Mouse (Mus musculus) heart, embryonic 13.5 days (tissue): ENCODE results near the gene Kifc1. TPM values are rescaled to one million over a fixed set of nuclear protein-coding genes. Genes with fewer than 3 reads are reported as not detected.
"Not testable (repeated sequence)": the region's sequence is repeated elsewhere in the genome, so short reads cannot be mapped to it uniquely, and the experiment has no call there.

ENCODE experiments used
- ATAC-seq: fragments of 200-750 bp; cut with Nextera tagmentation; 2 replicates; pipeline ENCODE4 v1.8.0; 2017; ENCODE audit warnings: moderate TSS enrichment; ENCODE audit not compliant: insufficient number of reproducible peaks, low FRiP score, low TSS enrichment; ENCODE audit errors: extremely low read depth
- H3K27ac ChIP-seq: fragments of 300-500 bp; sonication (generic); replicated peaks from 2 replicates; pipeline ENCODE4 v1.5.1; 2015; ENCODE audit warnings: moderate library complexity, mild to moderate bottlenecking, inconsistent platforms
- H3K27me3 ChIP-seq: fragments of 300-500 bp; sonication (generic); replicated peaks from 2 replicates; pipeline ENCODE4 v1.6.1; 2015; ENCODE audit warnings: mild to moderate bottlenecking, inconsistent platforms
- H3K36me3 ChIP-seq: fragments of 300-500 bp; sonication (generic); 2 replicates; pipeline ENCODE4 v1.6.1; 2015; ENCODE audit warnings: mild to moderate bottlenecking, inconsistent platforms
- H3K4me1 ChIP-seq: fragments of 300-500 bp; sonication (generic); 2 replicates; pipeline ENCODE4 v1.6.1; 2015; ENCODE audit warnings: inconsistent platforms
- H3K4me2 ChIP-seq: fragments of 300-500 bp; sonication (generic); 2 replicates; pipeline ENCODE4 v1.6.1; 2015; ENCODE audit warnings: inconsistent platforms, mild to moderate bottlenecking, moderate library complexity
- H3K4me3 ChIP-seq: fragments of 300-500 bp; sonication (generic); 2 replicates; pipeline ENCODE4 v1.5.1; 2015; ENCODE audit warnings: moderate library complexity, mild to moderate bottlenecking, inconsistent platforms
- H3K9ac ChIP-seq: fragments of 300-500 bp; sonication (generic); 2 replicates; pipeline ENCODE4 v1.6.1; 2015; ENCODE audit warnings: inconsistent platforms, mild to moderate bottlenecking, moderate library complexity
- H3K9me3 ChIP-seq: fragments of 300-500 bp; sonication (generic); 2 replicates; pipeline ENCODE4 v1.6.1; 2016; ENCODE audit warnings: inconsistent platforms
- WGBS: fragments of 180-500 bp; shearing (Covaris S2); methylation state at CpG from one replicate; pipeline ENCODE4 v1.1.7; 2015; ENCODE audit warnings: mixed read lengths; 5-methylcytosine and 5-hydroxymethylcytosine counted together
- polyA plus RNA-seq: library from polyadenylated mRNA; unstranded; fragments of >200 nt; fragmentation: Nextera tagmentation; extraction: Ambion mirVana; gene quantifications from 2 replicates; pipeline ENCODE4 v1.2.1, GENCODE M21; 2015

The Kifc1 gene
- polyA plus RNA-seq, 1 experiment from 2014 or later = 5.4 TPM

DNA sequence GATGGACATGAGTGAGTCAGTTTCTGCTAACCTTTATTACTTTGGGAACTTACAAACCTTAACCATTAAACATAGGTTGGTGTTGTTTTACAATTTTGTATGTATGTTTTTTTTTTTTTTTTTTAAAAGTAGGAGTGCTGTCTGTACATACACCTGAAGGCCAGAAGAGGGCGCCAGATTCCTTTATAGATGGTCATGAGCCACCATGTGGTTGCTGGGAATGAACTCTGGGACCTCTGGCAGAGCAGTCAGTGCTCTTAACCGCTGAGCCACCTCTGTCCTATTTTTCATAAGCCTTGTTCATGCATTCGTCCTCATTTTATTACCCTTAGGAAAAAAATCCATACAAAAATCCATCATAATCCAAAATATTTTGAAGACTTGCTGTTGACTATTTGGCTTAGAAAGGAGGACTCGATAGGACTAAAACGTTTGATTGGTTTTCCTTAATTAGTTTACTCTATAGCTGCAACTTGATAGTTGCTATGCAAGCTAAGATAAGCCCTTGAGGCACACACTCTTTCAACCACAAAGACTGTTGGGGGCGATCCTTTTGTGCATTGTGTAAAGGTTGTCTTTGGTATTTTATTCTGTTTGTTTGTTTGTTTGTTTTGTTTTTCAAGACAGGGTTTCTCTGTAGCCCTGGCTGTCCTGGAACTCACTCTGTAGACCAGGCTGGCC is 6.8 kb upstream of the Kifc1 start:
- no peaks in the 10 kb centered on the region for H3K9me3 ChIP-seq
- no peak overlapping the region for H3K9ac ChIP-seq
- H3K4me2 ChIP-seq = no peak overlapping the region
- H3K27me3 ChIP-seq = no peaks in the 10 kb centered on the region
- WGBS = 42% methylated on average over 6 of the region's 6 CpGs
- no peak overlapping the region for H3K4me3 ChIP-seq
- H3K36me3 ChIP-seq = no peaks in the 10 kb centered on the region
- ATAC-seq = no peak
- H3K4me1 ChIP-seq = peaks cover 8% of the 10 kb centered on the region
- no peak overlapping the region for H3K27ac ChIP-seq

DNA sequence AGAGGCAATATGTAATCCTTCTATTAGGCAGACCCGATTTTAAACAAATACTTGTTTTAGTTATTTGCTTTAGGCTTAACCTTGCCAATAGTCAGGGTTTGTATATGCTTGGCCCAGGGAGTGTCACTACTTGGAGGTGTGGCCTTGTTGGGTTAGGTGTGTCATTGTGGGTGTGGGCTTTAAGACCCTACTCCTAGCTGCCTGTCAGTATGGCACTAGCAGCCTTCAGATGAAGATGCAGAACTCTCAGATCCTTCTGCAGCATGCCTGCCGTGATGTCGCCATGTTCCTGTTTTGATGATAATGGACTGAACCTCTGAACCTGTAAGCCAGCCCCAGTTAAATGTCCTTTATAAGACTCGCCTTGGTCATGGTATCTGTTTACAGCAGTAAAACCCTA is 2.5 kb upstream of the Kifc1 start:
- Histone ChIP-seq H3K9ac (0 out of 2 replicates have a peak overlapping the region, but pooled peaks have one; percentile 7), H3K4me1 (peaks cover 15% of the 10 kb centered on the region)
- H3K27me3 ChIP-seq, H3K4me2 ChIP-seq, H3K4me3 ChIP-seq, H3K27ac ChIP-seq, H3K9me3 ChIP-seq, ATAC-seq, H3K36me3 ChIP-seq: not testable (repeated sequence)
- 71% methylated on average over 4 of the region's 4 CpGs for WGBS

DNA sequence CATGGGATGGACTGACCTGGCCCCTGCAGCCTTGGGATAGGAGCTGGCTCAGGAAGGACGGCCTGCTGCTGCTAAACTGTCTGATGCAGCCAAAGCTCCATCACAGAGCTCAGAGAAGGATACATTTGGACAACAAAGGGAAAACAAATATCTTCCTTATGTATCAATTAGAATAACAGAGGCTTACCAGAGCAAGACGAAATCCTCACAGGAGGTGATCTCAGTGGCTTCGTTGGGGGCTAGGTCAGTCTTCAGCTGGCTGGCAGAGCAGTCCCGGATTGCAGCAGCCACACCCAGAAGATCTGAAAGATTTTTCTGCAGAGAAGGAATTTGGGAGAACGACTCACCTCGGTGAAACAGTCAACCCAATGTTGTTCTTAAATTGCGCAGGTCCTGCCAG is 2.0 kb upstream of the Kifc1 start:
- Histone ChIP-seq H3K4me2 (no peak overlapping the region), H3K4me3 (no peak overlapping the region), H3K27me3 (no peaks in the 10 kb centered on the region), H3K9ac (no peak overlapping the region), H3K36me3 (no peaks in the 10 kb centered on the region), H3K4me1 (peaks cover 19% of the 10 kb centered on the region), H3K9me3 (no peaks in the 10 kb centered on the region), H3K27ac (no peak overlapping the region)
- ATAC-seq = no peak
- WGBS = 31% methylated on average over 7 of the region's 7 CpGs

DNA sequence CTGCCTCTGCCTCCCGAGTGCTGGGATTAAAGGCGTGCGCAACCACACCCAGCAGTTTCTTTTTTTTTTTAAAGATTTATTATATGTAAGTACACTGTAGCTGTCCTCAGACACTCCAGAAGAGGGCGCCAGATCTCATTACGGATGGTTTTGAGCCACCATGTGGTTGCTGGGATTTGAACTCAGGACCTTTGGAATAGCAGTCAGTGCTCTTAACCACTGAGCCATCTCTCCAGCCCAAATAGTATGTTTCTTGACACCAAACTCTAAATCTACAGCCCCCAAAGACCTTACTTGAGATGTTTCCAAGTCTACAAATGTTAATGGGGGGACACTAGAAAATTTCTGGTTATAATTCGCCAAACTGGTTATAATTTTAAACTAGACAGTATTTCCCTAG is 1.4 kb upstream of the Kifc1 start:
- not testable (repeated sequence) for ATAC-seq, H3K4me2 ChIP-seq, H3K9ac ChIP-seq, H3K4me3 ChIP-seq, H3K27ac ChIP-seq, H3K36me3 ChIP-seq, H3K9me3 ChIP-seq, H3K27me3 ChIP-seq
- H3K4me1 ChIP-seq = peaks cover 19% of the 10 kb centered on the region
- WGBS = 66% methylated on average over 6 of the region's 6 CpGs

DNA sequence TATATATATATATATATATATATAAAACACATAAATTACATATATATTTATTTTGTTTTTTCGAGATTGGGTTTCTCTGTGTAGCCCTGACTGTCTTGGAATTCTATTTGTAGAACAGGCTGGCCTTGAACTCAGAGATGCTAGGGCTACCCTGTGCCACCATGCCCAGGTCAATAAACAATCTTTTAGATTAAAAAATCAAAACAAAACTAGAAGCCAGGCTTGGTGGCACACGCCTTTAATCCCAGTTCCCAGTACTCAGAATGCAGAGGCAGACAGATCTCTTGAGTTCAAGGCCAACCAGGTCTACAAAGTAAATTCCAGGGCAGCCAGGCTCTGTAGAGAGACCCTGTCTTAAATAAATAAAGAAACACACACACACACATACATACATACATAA is 896 bp upstream of the Kifc1 start:
- Histone ChIP-seq H3K36me3 (peaks cover 7% of the 10 kb centered on the region), H3K4me1 (peaks cover 19% of the 10 kb centered on the region), H3K27ac (no peak overlapping the region), H3K27me3 (no peaks in the 10 kb centered on the region), H3K4me3 (no peak overlapping the region), H3K4me2 (no peak overlapping the region), H3K9ac (no peak overlapping the region), H3K9me3 (no peaks in the 10 kb centered on the region)
- ATAC-seq = no peak
- 48% methylated on average over 2 of the region's 2 CpGs for WGBS

DNA sequence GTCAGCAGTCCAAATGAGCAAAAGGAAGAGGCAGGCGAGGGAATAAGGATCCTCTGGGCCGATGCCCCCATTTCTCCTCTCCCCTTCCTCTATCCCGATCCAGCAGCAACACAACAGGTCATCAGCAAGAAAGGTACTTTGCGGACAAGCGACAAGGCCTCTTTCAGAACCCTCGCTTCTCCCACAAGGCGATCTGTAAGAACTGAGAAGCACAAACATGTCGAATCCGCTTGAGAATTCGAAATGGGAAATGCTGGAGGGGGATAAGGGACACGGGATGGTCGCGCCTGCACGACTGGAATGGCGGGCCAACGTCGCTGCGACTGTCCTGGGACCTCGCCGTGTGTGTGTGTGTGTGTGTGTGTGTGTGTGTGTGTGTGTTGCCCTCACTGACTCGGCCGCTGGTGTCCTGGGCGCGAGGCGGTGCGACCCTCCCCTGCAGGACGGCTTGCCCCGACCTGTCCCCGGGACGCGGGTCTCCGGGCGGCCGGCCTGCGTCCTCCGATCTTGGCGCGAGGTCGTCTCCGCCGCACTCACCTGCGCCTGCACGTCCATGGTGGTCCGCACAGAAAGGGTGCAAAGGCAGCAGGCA is 424 bp downstream of the Kifc1 start:
- not testable (repeated sequence) for H3K9me3 ChIP-seq, H3K27me3 ChIP-seq
- under 1% methylated on average over 31 of the region's 44 CpGs for WGBS
- Histone ChIP-seq H3K27ac (peak overlapping the region; percentile 66), H3K4me1 (peaks cover 19% of the 10 kb centered on the region), H3K4me2 (peak overlapping the region; percentile 73), H3K4me3 (peak overlapping the region; percentile 73), H3K9ac (peak overlapping the region; percentile 90), H3K36me3 (peaks cover 18% of the 10 kb centered on the region)
- peak; percentile 7; the same call in 1 of the 2 replicates for ATAC-seq

DNA sequence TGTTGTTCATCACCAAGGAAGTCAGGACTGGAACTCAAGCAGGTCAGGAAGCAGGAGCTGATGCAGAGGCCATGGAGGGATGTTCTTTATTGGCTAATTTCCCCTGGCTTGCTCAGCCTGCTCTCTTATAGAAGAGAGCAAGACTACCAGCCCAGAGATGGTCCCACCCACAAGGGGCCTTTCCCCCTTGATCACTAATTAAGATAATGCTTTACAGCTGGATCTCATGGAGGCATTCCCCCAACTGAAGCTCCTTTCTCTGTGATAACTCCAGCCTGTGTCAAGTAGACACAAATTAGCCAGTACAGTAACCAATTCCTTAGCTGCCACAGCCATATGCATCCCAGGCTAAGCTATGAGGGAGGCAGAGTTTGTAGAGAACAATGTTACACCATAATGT is 2.2 kb downstream of the Kifc1 start:
- peak overlapping the region; percentile 73; the same call in 1 of the 2 replicates for H3K4me3 ChIP-seq
- not testable (repeated sequence) for ATAC-seq, H3K27me3 ChIP-seq, H3K9me3 ChIP-seq, H3K27ac ChIP-seq
- H3K36me3 ChIP-seq = peaks cover 31% of the 10 kb centered on the region
- H3K4me1 ChIP-seq = peaks cover 19% of the 10 kb centered on the region
- peak overlapping the region; percentile 47; the same call in 1 of the 2 replicates for H3K9ac ChIP-seq
- H3K4me2 ChIP-seq = peak overlapping the region; percentile 73

DNA sequence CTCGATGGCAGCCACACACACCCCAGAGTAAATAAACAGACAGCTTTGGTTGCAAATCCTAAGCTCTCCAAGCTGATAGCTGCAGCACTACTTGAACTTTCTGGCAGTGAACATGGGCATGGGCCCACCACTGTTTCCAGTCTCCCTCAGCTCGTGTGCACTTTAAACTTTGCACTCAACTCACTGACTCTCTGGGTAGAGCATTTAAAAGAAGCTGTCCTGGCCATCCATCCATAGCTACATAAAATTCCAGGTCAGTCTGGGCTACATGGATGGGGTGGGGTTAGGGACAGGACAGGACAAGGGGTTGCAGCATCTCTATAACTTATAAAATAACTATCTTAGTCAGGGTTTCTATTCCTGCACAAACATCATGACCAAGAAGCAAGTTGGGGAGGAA is 2.7 kb downstream of the Kifc1 start:
- peak overlapping the region; percentile 73; the same call in 1 of the 2 replicates for H3K4me2 ChIP-seq
- H3K9me3 ChIP-seq, H3K27ac ChIP-seq, H3K4me3 ChIP-seq, ATAC-seq, H3K27me3 ChIP-seq: not testable (repeated sequence)
- WGBS = 28% methylated on average over 2 of the region's 2 CpGs
- peaks cover 19% of the 10 kb centered on the region for H3K4me1 ChIP-seq
- peaks cover 33% of the 10 kb centered on the region for H3K36me3 ChIP-seq
- H3K9ac ChIP-seq = peak overlapping the region; percentile 47

DNA sequence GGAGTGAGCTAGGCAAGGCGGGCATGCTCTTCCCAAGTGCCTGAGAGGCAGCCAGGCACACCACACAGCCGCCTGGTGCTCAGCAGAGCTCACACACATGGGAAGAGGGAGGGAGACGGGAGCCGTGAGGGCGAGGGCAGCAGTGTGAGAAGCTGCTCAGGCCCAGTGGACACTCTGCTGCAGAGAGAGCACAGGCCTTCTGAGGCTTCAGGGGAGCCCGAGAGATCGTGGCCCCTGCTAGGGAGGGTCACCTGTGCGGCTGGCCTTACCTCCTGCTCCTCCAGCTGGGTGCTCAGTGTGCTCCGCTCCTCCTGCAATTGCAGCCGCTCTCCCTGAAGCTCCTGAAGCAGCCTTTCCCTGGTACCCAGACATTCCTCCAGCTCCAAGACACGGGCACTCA is 6.1 kb downstream of the Kifc1 start:
- H3K9ac ChIP-seq, H3K4me2 ChIP-seq, H3K9me3 ChIP-seq, H3K4me3 ChIP-seq, H3K27ac ChIP-seq, ATAC-seq, H3K27me3 ChIP-seq: not testable (repeated sequence)
- WGBS = 92% methylated on average over 10 of the region's 11 CpGs
- Histone ChIP-seq H3K36me3 (peaks cover 63% of the 10 kb centered on the region), H3K4me1 (peaks cover 18% of the 10 kb centered on the region)

DNA sequence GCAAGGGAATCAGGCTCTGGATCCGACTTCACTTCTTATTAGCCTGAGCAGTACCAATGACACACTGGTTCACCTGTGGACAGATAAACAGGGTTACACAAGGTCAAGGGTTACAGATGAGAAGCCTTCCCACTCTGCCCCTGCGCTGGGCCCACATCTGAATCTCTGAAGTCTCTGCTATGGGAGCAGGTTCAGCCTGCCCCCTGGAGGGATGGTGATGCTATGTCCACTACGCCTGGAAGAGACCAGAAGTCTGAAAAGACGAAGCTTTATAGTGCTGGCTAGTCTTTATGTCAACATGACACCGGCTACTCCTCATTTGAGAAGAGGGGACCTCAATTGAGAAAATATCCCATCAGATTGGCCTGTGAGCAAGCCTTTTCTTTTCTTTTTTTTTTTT is 14.7 kb downstream of the Kifc1 start:
- H3K4me1 ChIP-seq, H3K4me3 ChIP-seq, H3K9ac ChIP-seq, H3K9me3 ChIP-seq, H3K27ac ChIP-seq, ATAC-seq, H3K4me2 ChIP-seq, H3K27me3 ChIP-seq: not testable (repeated sequence)
- H3K36me3 ChIP-seq = peaks cover 54% of the 10 kb centered on the region
- 73% methylated on average over 5 of the region's 5 CpGs for WGBS

DNA sequence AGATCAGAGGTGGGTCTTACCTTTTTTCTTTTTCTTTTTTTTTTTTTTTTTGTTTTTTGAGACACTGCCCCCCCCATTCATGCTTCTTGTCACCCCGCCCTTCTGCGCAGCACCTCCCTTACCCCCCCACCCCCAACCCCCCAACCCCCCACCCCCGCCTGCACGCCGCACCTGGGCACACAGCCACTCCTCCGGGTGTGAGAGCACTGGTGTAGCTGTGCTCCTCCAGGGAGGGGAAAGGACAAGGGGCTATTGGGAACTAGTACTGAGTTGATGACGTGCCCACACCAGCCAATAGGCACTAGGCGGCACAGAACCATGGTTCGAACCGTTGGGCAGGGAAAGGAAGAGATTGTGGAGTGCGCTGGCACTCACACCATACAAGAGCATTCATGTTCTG is 16.1 kb downstream of the Kifc1 start:
- H3K4me1 ChIP-seq = no peaks in the 10 kb centered on the region
- H3K27me3 ChIP-seq = no peaks in the 10 kb centered on the region
- peaks cover 43% of the 10 kb centered on the region for H3K36me3 ChIP-seq
- ATAC-seq = no peak
- no peak overlapping the region for H3K4me3 ChIP-seq
- no peak overlapping the region for H3K27ac ChIP-seq
- no peaks in the 10 kb centered on the region for H3K9me3 ChIP-seq
- no peak overlapping the region for H3K9ac ChIP-seq
- WGBS = 73% methylated on average over 10 of the region's 11 CpGs
- H3K4me2 ChIP-seq = no peak overlapping the region

DNA sequence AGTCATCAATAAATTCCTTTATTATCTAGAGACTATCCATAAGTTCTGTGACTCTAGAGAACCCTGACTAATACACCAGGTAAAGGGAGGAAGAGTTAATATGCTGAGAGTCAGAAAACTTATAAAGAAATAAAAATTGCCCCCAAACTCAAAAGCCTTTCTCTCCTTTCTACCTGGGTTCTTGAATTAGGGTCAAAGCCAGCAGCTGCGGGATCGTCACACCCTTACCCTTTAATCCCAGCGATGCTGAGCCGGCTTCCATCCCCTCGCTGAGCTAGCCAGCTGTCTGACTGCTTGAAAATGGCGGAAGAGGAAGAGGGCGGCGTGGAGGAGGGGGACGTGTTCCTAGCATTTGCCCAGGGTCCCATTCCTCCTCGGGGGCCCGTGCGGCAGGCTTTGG is 16.9 kb downstream of the Kifc1 start, which contains the start of gene Gm7029:
Gene Gm7029 (plus strand): TSS at position 301 of the 400 bp plus-strand sequence.
- H3K4me2 ChIP-seq, ATAC-seq, H3K9ac ChIP-seq, H3K27ac ChIP-seq, H3K9me3 ChIP-seq, H3K4me3 ChIP-seq, H3K4me1 ChIP-seq, H3K27me3 ChIP-seq: not testable (repeated sequence)
- H3K36me3 ChIP-seq = peaks cover 34% of the 10 kb centered on the region
- WGBS = 85% methylated on average over 3 of the region's 12 CpGs
